Mouse (Mus musculus) heart, embryonic 14.5 days (tissue): Measurements from ENCODE around the gene Rnpep. TPM values are rescaled to one million over a fixed set of nuclear protein-coding genes. Genes with fewer than 3 reads are reported as not detected.

Experiments
- ATAC-seq: fragments of 200-750 bp; cut with Nextera tagmentation; 2 replicates; pipeline ENCODE4 v1.8.0; 2017; ENCODE audit warnings: low read depth, moderate TSS enrichment; ENCODE audit not compliant: insufficient number of reproducible peaks, insufficient read depth, low FRiP score
- H3K27ac ChIP-seq, 2 experiments: fragments of 200-500 bp in 1 of 2; fragments of 300-500 bp in 1 of 2; sonication (generic) in 1 of 2; replicated peaks in 1 of 2; 2 replicates each; pipeline ENCODE4 v1.5.1; 2012 to 2014; ENCODE audit warnings: low read depth in 2 of 2, low read length in 2 of 2, control low read depth in 1 of 2, mild to moderate bottlenecking in 1 of 2, mixed read lengths in 1 of 2; ENCODE audit not compliant: control insufficient read depth in 1 of 2, insufficient read depth in 1 of 2
- H3K27me3 ChIP-seq: fragments of 300-500 bp; sonication (generic); 2 replicates; pipeline ENCODE4 v1.6.1; 2014; ENCODE audit warnings: mild to moderate bottlenecking, low read length, control low read depth; ENCODE audit not compliant: control insufficient read depth, insufficient read depth
- H3K36me3 ChIP-seq: fragments of 300-500 bp; sonication (generic); 2 replicates; pipeline ENCODE4 v1.6.1; 2014; ENCODE audit warnings: mild to moderate bottlenecking, control low read depth, low read length, mixed read lengths; ENCODE audit not compliant: control insufficient read depth, insufficient read depth
- H3K4me1 ChIP-seq, 2 experiments: fragments of 200-500 bp in 1 of 2; fragments of 300-500 bp in 1 of 2; sonication (generic) in 1 of 2; 2 replicates each; pipeline ENCODE4 v1.6.1; 2012 to 2014; ENCODE audit warnings: low read length in 2 of 2, control low read depth in 1 of 2, mixed read lengths in 1 of 2; ENCODE audit not compliant: control insufficient read depth in 2 of 2, insufficient read depth in 2 of 2
- H3K4me2 ChIP-seq: fragments of 300-500 bp; sonication (generic); 2 replicates; pipeline ENCODE4 v1.6.1; 2014; ENCODE audit warnings: mild to moderate bottlenecking, low read length
- H3K4me3 ChIP-seq, 2 experiments: fragments of 200-500 bp in 1 of 2; fragments of 300-500 bp in 1 of 2; sonication (generic) in 1 of 2; 2 replicates each; pipeline ENCODE4 v1.5.1; 2012 to 2014; ENCODE audit warnings: low read length in 2 of 2, mild to moderate bottlenecking in 2 of 2, control low read depth in 1 of 2, low read depth in 1 of 2, moderate library complexity in 1 of 2; ENCODE audit not compliant: control insufficient read depth in 1 of 2, insufficient read depth in 1 of 2
- H3K9ac ChIP-seq: fragments of 300-500 bp; sonication (generic); 2 replicates; pipeline ENCODE4 v1.6.1; 2014; ENCODE audit warnings: mild to moderate bottlenecking, low read length
- H3K9me3 ChIP-seq: fragments of 300-500 bp; sonication (generic); 2 replicates; pipeline ENCODE4 v1.6.1; 2016; ENCODE audit warnings: low read length, control low read depth; ENCODE audit not compliant: control insufficient read depth
- WGBS: fragments of 180-500 bp; shearing (Covaris S2); extraction: QIAGEN DNeasy Blood & Tissue Kit; methylation state at CpG from one replicate; pipeline ENCODE4 v1.1.7; 2014; 5-methylcytosine and 5-hydroxymethylcytosine counted together
- polyA plus RNA-seq: library from polyadenylated mRNA; unstranded; fragments of >200 nt; fragmentation: Nextera tagmentation; extraction: Ambion mirVana; gene quantifications from 2 replicates; pipeline ENCODE4 v1.2.1, GENCODE M21; 2014

Gene Rnpep
- polyA plus RNA-seq, result 53.4 and 56.2 TPM in 2 replicates

- peaks cover 1% of the 10 kb centered on the region for H3K36me3 ChIP-seq
- under 1% methylated on average over 39 of the region's 39 CpGs for WGBS
- no peaks in the 10 kb centered on the region for H3K27me3 ChIP-seq
- peak within 1 kb of the TSS; percentile 70 to 74 for H3K4me3 ChIP-seq
- peak; percentile 71 for ATAC-seq
- peak within 1 kb of the TSS; percentile 93 for H3K4me2 ChIP-seq
- H3K4me1 ChIP-seq, result peaks cover 0 to 23% of the 10 kb centered on the region in 2 experiments; a peak in 2 of 4 replicates
- H3K9me3 ChIP-seq, result no peaks in the 10 kb centered on the region
- peak within 1 kb of the TSS; percentile 95 for H3K9ac ChIP-seq
- H3K27ac ChIP-seq, result peak within 1 kb of the TSS; percentile 67 to 90
Observed at GRCm38 (mm10) chr1:135283826-135284291, at the start of gene Rnpep. Gene Rnpep, minus strand, starts transcription at chr1:135284084.

GRCm38 (mm10) chr1:135330578-135330977, 46.7 kb upstream of the Rnpep start:
- H3K36me3 ChIP-seq, result no peaks in the 10 kb centered on the region
- H3K27me3 ChIP-seq, result no peaks in the 10 kb centered on the region
- peaks cover 9 to 12% of the 10 kb centered on the region in 2 experiments; a peak in 2 of 4 replicates for H3K4me1 ChIP-seq
- no peak overlapping the region for H3K27ac ChIP-seq
- no peak overlapping the region for H3K4me3 ChIP-seq
- H3K9me3 ChIP-seq, result no peaks in the 10 kb centered on the region
- no peak overlapping the region for H3K4me2 ChIP-seq
- H3K9ac ChIP-seq, result no peak overlapping the region
- WGBS, result 54% methylated on average over 6 of the region's 6 CpGs
- no peak for ATAC-seq

- peaks cover 10 to 11% of the 10 kb centered on the region in 2 experiments; a peak in 1 of 4 replicates for H3K4me1 ChIP-seq
- no peak overlapping the region for H3K9ac ChIP-seq
- no peak overlapping the region for H3K27ac ChIP-seq
- no peak overlapping the region for H3K4me3 ChIP-seq
- no peaks in the 10 kb centered on the region for H3K9me3 ChIP-seq
- WGBS, result 76% methylated on average over 5 of the region's 5 CpGs
- no peaks in the 10 kb centered on the region for H3K36me3 ChIP-seq
- H3K27me3 ChIP-seq, result no peaks in the 10 kb centered on the region
- no peak for ATAC-seq
- H3K4me2 ChIP-seq, result no peak overlapping the region
Observed at GRCm38 (mm10) chr1:135328368-135328767, 44.5 kb upstream of the Rnpep start.

- H3K9me3 ChIP-seq, result no peaks in the 10 kb centered on the region
- H3K27ac ChIP-seq, result no peak overlapping the region
- H3K4me2 ChIP-seq, result peak overlapping the region; percentile 53; the same call in 1 of the 2 replicates
- H3K9ac ChIP-seq, result no peak overlapping the region
- peak overlapping the region in 1 of 2 experiments; percentile 27; a peak in 1 of 4 replicates for H3K4me3 ChIP-seq
- H3K27me3 ChIP-seq, result no peaks in the 10 kb centered on the region
- WGBS, result 73% methylated on average over 2 of the region's 2 CpGs
- H3K36me3 ChIP-seq, result no peaks in the 10 kb centered on the region
- H3K4me1 ChIP-seq, result peaks cover 3 to 4% of the 10 kb centered on the region in 2 experiments; a peak in 1 of 4 replicates
- no peak for ATAC-seq
Observed at GRCm38 (mm10) chr1:135325934-135326333, 42.0 kb upstream of the Rnpep start.

GRCm38 (mm10) chr1:135324571-135324970, 40.7 kb upstream of the Rnpep start, which contains the start of gene Lmod1:
Gene Lmod1, plus strand, starts transcription at chr1:135324807.
- Histone ChIP-seq H3K27me3 (no peaks in the 10 kb centered on the region), H3K4me1 (peaks cover 3 to 4% of the 10 kb centered on the region in 2 experiments; a peak in 1 of 4 replicates), H3K27ac (0 out of 4 replicates have a peak within 1 kb of the TSS, but pooled peaks of 1 of the 2 experiments have one; percentile 8), H3K36me3 (no peaks in the 10 kb centered on the region), H3K9ac (peak within 1 kb of the TSS; percentile 57), H3K4me3 (peak within 1 kb of the TSS; percentile 27), H3K9me3 (no peaks in the 10 kb centered on the region), H3K4me2 (peak within 1 kb of the TSS; percentile 53)
- no peak for ATAC-seq
- 13% methylated on average over 8 of the region's 8 CpGs for WGBS

- WGBS, result 82% methylated on average over 7 of the region's 7 CpGs
Observed at GRCm38 (mm10) chr1:135323367-135323901, 39.5 kb upstream of the Rnpep start.

GRCm38 (mm10) chr1:135313284-135314031, 29.6 kb upstream of the Rnpep start, which contains the start of gene Timm17a:
Gene Timm17a, minus strand, starts transcription at chr1:135313778.
- H3K4me1 ChIP-seq, result peaks cover 5 to 17% of the 10 kb centered on the region in 2 experiments
- under 1% methylated on average over 51 of the region's 51 CpGs for WGBS
- H3K9me3 ChIP-seq, result no peaks in the 10 kb centered on the region
- H3K4me3 ChIP-seq, result peak within 1 kb of the TSS; percentile 69 to 90
- H3K36me3 ChIP-seq, result peaks cover 18% of the 10 kb centered on the region
- H3K9ac ChIP-seq, result peak within 1 kb of the TSS; percentile 99
- H3K27ac ChIP-seq, result peak within 1 kb of the TSS; percentile 79 to 93
- H3K27me3 ChIP-seq, result no peaks in the 10 kb centered on the region
- ATAC-seq, result peak; percentile 98
- peak within 1 kb of the TSS; percentile 78 for H3K4me2 ChIP-seq

More at GRCm38 (mm10) chr1:135323367-135323901, 39.5 kb upstream of the Rnpep start:
- H3K27ac ChIP-seq, result no peak overlapping the region
- no peaks in the 10 kb centered on the region for H3K36me3 ChIP-seq
- no peak overlapping the region for H3K9ac ChIP-seq
- H3K27me3 ChIP-seq, result no peaks in the 10 kb centered on the region
- H3K4me1 ChIP-seq, result peaks cover 3 to 4% of the 10 kb centered on the region in 2 experiments; a peak in 1 of 4 replicates
- H3K4me2 ChIP-seq, result no peak overlapping the region
- H3K4me3 ChIP-seq, result no peak overlapping the region
- H3K9me3 ChIP-seq, result no peaks in the 10 kb centered on the region
- no peak for ATAC-seq
